Mouse (Mus musculus) liver, adult 2 months (tissue): ENCODE measurements around the gene Man2b1.

Source experiments
- CTCF ChIP-seq: fragments of 200-500 bp; IDR thresholded peaks from 2 replicates; pipeline ENCODE4 v1.5.1; 2011; ENCODE audit warnings: low read depth, low read length, control low read depth
- POLR2A ChIP-seq: fragments of 200-500 bp; IDR thresholded peaks from 2 replicates; pipeline ENCODE4 v1.6.1; 2011; ENCODE audit warnings: low read length, control low read depth; ENCODE audit not compliant: insufficient read depth; ENCODE audit errors: extremely low read depth

DNA sequence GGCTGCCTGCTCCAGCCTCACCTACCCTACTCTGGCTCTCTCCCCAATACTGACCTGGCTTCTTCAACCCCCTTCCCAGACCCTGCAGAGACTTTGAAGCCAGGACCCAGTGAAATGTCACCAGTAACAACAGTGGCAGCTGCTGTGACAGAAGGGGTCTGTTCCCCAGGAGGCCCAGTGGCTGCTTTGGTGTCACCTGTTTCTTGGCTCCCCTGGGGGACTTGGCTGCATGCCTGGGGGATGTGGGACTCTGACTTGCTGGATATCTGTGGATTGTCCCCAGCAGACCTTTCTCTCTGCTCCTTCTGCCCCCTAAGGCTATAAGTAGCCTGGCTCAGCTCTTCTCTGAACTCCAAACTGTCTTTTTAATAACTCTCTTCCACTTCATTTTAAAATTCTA is 15.1 kb upstream of the Man2b1 start, which contains the start of gene Gm5741:
- TF ChIP-seq CTCF, result no peak
- 0 out of 2 replicates have a peak, but pooled peaks have one; percentile 8 for TF ChIP-seq POLR2A
